Mouse (Mus musculus) naive thymus-derived CD4-positive, alpha-beta T cell, adult 5 months (primary cell): Measurements from ENCODE around the gene Pdia2. TPM values are rescaled to one million over a fixed set of nuclear protein-coding genes. Genes with fewer than 3 reads are reported as not detected.

ENCODE experiments used
- polyA plus RNA-seq: library from polyadenylated mRNA; unstranded; fragments of 100-300 nt; shearing (Covaris generic); gene quantifications from one replicate; pipeline ENCODE4 v1.2.1, GENCODE M21; 2017

Gene Pdia2
- polyA plus RNA-seq: not detected

GRCm38 (mm10) chr17:26198892-26199291 is at the start of gene Pdia2:
TSS of gene Pdia2 (minus strand) at chr17:26199087.

GRCm38 (mm10) chr17:26244101-26244841 is 45.4 kb upstream of the Pdia2 start, which contains the start of gene Fam234a:
TSS of gene Fam234a (minus strand) at chr17:26244242.

GRCm38 (mm10) chr17:26207686-26208085 is 8.8 kb upstream of the Pdia2 start, which contains the start of gene Arhgdig:
TSS of gene Arhgdig (minus strand) at chr17:26207786.

GRCm38 (mm10) chr17:26202737-26203136 is 3.9 kb upstream of the Pdia2 start, which contains the start of gene Rgs11:
TSS of gene Rgs11 (plus strand) at chr17:26202951.

Other genes starting within 250 kb of the Pdia2 start
- gene A930017K11Rik, start 246.5 kb downstream of the Pdia2 start, polyA plus RNA-seq: not detected
- 25.9 TPM for gene Capn15, start 213.3 kb downstream of the Pdia2 start, polyA plus RNA-seq
- gene Rab11fip3, start 129.5 kb downstream of the Pdia2 start, polyA plus RNA-seq: 15.6 TPM
- gene Decr2, start 108.8 kb downstream of the Pdia2 start, polyA plus RNA-seq: 17.6 TPM
- 10.2 TPM for gene Nme4, start 103.5 kb downstream of the Pdia2 start, polyA plus RNA-seq
- gene Tmem8, start 85.8 kb downstream of the Pdia2 start, polyA plus RNA-seq: 28.4 TPM
- gene Mrpl28, start 75.6 kb downstream of the Pdia2 start, polyA plus RNA-seq: 44.7 TPM
- 146 TPM for gene Axin1, start 60.4 kb downstream of the Pdia2 start, polyA plus RNA-seq
- 39.8 TPM for gene Rgs11, start 3.9 kb upstream of the Pdia2 start, polyA plus RNA-seq
- not detected for gene Arhgdig, start 8.7 kb upstream of the Pdia2 start, polyA plus RNA-seq
- gene Fam234a, start 45.2 kb upstream of the Pdia2 start, polyA plus RNA-seq: 24.9 TPM
- 200 TPM for gene Luc7l, start 53.8 kb upstream of the Pdia2 start, polyA plus RNA-seq
- not detected for gene Neurl1b, start 215.7 kb upstream of the Pdia2 start, polyA plus RNA-seq